Comparison of ENCODE assay signal across 18 mouse cellular contexts in genomic region chr8:126177855-126178254, GRCm38 (mm10).
"Had no signal": no experiment of that assay in that cellular context is flagged by ENCODE, and none has a peak within 500 bp of the region (broad histone marks: within the 10 kb centered on the region; RNA-seq: fewer than 3 reads in every experiment).

No protein-coding gene starts in this region.

- DNase-seq: kidney, adult 8-10 months; kidney, postnatal 4 days; left cerebral cortex, postnatal 4 days; liver, embryonic 13.5 days; retina, postnatal 1 day; right cerebral cortex, postnatal 4 days; spleen, adult 18-20 months; thymus, adult 2 months; thymus, postnatal 25 days had no signal

- H3K27ac ChIP-seq: kidney, postnatal 0 days; layer of hippocampus, adult 2 months; limb, embryonic 13.5 days; liver, embryonic 13.5 days; midbrain, embryonic 12.5 days; neural tube, embryonic 13.5 days had no signal

- ATAC-seq: hindbrain, embryonic 16.5 days; inflammation-experienced regulatory T-cells, adult 6 months; intestine, postnatal 0 days; midbrain, embryonic 16.5 days had no signal

- H3K4me1 ChIP-seq: liver, embryonic 13.5 days; midbrain, embryonic 12.5 days had no signal

- H3K4me3 ChIP-seq: layer of hippocampus, adult 2 months; limb, embryonic 13.5 days; liver, embryonic 13.5 days; midbrain, embryonic 12.5 days; neural tube, embryonic 13.5 days had no signal

- H3K9ac ChIP-seq: limb, embryonic 13.5 days; liver, embryonic 13.5 days; midbrain, embryonic 12.5 days; neural tube, embryonic 13.5 days had no signal

- H3K27me3 ChIP-seq: limb, embryonic 13.5 days; liver, embryonic 13.5 days; midbrain, embryonic 12.5 days; neural tube, embryonic 13.5 days had no signal

- H3K9me3 ChIP-seq: limb, embryonic 13.5 days; liver, embryonic 13.5 days; midbrain, embryonic 12.5 days had no signal

- H3K4me2 ChIP-seq: limb, embryonic 13.5 days; liver, embryonic 13.5 days; midbrain, embryonic 12.5 days; neural tube, embryonic 13.5 days had no signal

- H3K36me3 ChIP-seq: limb, embryonic 13.5 days; liver, embryonic 13.5 days; midbrain, embryonic 12.5 days; neural tube, embryonic 13.5 days had no signal
